Mouse (Mus musculus) embryonic facial prominence, embryonic 14.5 days (tissue): ENCODE measurements around the gene Ahsg. TPM values are rescaled to one million over a fixed set of nuclear protein-coding genes. Genes with fewer than 3 reads are reported as not detected.

Experiments used
- ATAC-seq: fragments of 200-750 bp; cut with Nextera tagmentation; 2 replicates; pipeline ENCODE4 v1.8.0; 2017; ENCODE audit warnings: low read depth, moderate number of reproducible peaks, moderate TSS enrichment
- DNase-seq: peaks from one replicate; pipeline ENCODE4 v3.0.0-alpha.2; 2015; ENCODE audit warnings: low spot score
- H3K27ac ChIP-seq: fragments of 300-500 bp; sonication (generic); replicated peaks from 2 replicates; pipeline ENCODE4 v1.5.1; 2014; ENCODE audit warnings: low read depth, mild to moderate bottlenecking, low read length, moderate library complexity
- H3K27me3 ChIP-seq: fragments of 300-500 bp; sonication (generic); replicated peaks from 2 replicates; pipeline ENCODE4 v1.6.1; 2014; ENCODE audit warnings: low read length; ENCODE audit not compliant: control insufficient read depth, insufficient read depth
- H3K36me3 ChIP-seq: fragments of 300-500 bp; sonication (generic); 2 replicates; pipeline ENCODE4 v1.6.1; 2014; ENCODE audit warnings: low read length, mixed read lengths; ENCODE audit not compliant: control insufficient read depth, insufficient read depth
- H3K4me1 ChIP-seq: fragments of 300-500 bp; sonication (generic); 2 replicates; pipeline ENCODE4 v1.6.1; 2014; ENCODE audit warnings: antibody characterized with exemption, low read length; ENCODE audit not compliant: control insufficient read depth, insufficient read depth
- H3K4me2 ChIP-seq: fragments of 300-500 bp; sonication (generic); 2 replicates; pipeline ENCODE4 v1.6.1; 2014; ENCODE audit warnings: low read depth, mild to moderate bottlenecking, low read length, moderate library complexity, mixed read lengths
- H3K4me3 ChIP-seq: fragments of 300-500 bp; sonication (generic); 2 replicates; pipeline ENCODE4 v1.5.1; 2014; ENCODE audit warnings: low read depth, mild to moderate bottlenecking, low read length
- H3K9ac ChIP-seq: fragments of 300-500 bp; sonication (generic); 2 replicates; pipeline ENCODE4 v1.6.1; 2014; ENCODE audit warnings: low read depth, mild to moderate bottlenecking, low read length, moderate library complexity, mixed read lengths
- H3K9me3 ChIP-seq: fragments of 300-500 bp; sonication (generic); 2 replicates; pipeline ENCODE4 v1.6.1; 2016; ENCODE audit warnings: low read length; ENCODE audit not compliant: control insufficient read depth
- WGBS: fragments of 180-500 bp; shearing (Covaris S2); extraction: QIAGEN DNeasy Blood & Tissue Kit; methylation state at CpG from one replicate; pipeline ENCODE4 v1.1.7; 2014; 5-methylcytosine and 5-hydroxymethylcytosine counted together
- polyA plus RNA-seq: library from polyadenylated mRNA; unstranded; fragments of >200 nt; fragmentation: Nextera tagmentation; extraction: Ambion mirVana; gene quantifications from 2 replicates; pipeline ENCODE4 v1.2.1, GENCODE M21; 2014

Ahsg gene
- polyA plus RNA-seq, 1 experiment from 2014 or later = not detected

DNA sequence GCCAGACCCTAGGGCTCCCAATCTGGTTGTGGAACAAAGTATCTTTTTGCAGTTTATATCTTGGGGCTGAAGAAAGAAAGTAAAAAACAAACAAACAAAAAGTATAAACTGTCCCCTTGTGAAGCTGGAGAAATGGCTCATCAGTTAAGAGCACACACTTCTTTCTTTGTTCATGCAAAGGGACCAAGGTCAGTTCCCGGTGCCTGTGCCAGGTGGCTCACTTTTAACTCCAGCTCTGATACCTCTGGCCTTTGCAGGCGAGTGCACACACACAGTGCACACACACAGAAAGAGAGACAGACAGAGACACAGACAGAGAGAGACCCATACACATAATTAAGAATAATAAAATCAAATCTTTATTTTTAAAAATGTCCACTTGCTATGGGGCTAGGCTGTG is 5.5 kb downstream of the Ahsg start:
- Histone ChIP-seq H3K9me3 (no peaks in the 10 kb centered on the region), H3K27me3 (no peaks in the 10 kb centered on the region), H3K9ac (no peak overlapping the region), H3K27ac (no peak overlapping the region), H3K4me3 (no peak overlapping the region), H3K4me2 (no peak overlapping the region), H3K4me1 (no peaks in the 10 kb centered on the region), H3K36me3 (no peaks in the 10 kb centered on the region)
- DNase-seq = no peak
- 72% methylated on average over 2 of the region's 2 CpGs for WGBS
- ATAC-seq = no peak

GRCm38 (mm10) chr16:22899346-22899745 is 8.3 kb downstream of the Ahsg start:
- Histone ChIP-seq H3K27me3 (no peaks in the 10 kb centered on the region), H3K4me3 (no peak overlapping the region), H3K4me1 (no peaks in the 10 kb centered on the region), H3K4me2 (no peak overlapping the region), H3K27ac (no peak overlapping the region), H3K9ac (no peak overlapping the region), H3K9me3 (no peaks in the 10 kb centered on the region), H3K36me3 (no peaks in the 10 kb centered on the region)
- WGBS = 60% methylated on average over 5 of the region's 5 CpGs
- no peak for DNase-seq
- no peak for ATAC-seq

GRCm38 (mm10) chr16:22899866-22900570 is 8.9 kb downstream of the Ahsg start:
- 82% methylated on average over 10 of the region's 10 CpGs for WGBS
- DNase-seq = no peak
- ATAC-seq = no peak
- Histone ChIP-seq H3K27ac (no peak overlapping the region), H3K4me2 (no peak overlapping the region), H3K36me3 (no peaks in the 10 kb centered on the region), H3K4me3 (no peak overlapping the region), H3K9me3 (no peaks in the 10 kb centered on the region), H3K27me3 (no peaks in the 10 kb centered on the region), H3K4me1 (no peaks in the 10 kb centered on the region), H3K9ac (no peak overlapping the region)

- H3K9me3 ChIP-seq = no peaks in the 10 kb centered on the region
- DNase-seq (no peak), ATAC-seq (no peak)
- H3K4me1 ChIP-seq = no peaks in the 10 kb centered on the region
- H3K36me3 ChIP-seq = no peaks in the 10 kb centered on the region
- WGBS = 73% methylated on average over 3 of the region's 3 CpGs
- H3K4me2 ChIP-seq = no peak overlapping the region
- H3K27ac ChIP-seq = no peak overlapping the region
- H3K4me3 ChIP-seq = no peak overlapping the region
- H3K27me3 ChIP-seq = no peaks in the 10 kb centered on the region
- no peak overlapping the region for H3K9ac ChIP-seq
Observed at GRCm38 (mm10) chr16:22901326-22901725, 10.2 kb downstream of the Ahsg start.

- ATAC-seq = no peak
- Histone ChIP-seq H3K27ac (no peak overlapping the region), H3K36me3 (no peaks in the 10 kb centered on the region), H3K9ac (no peak overlapping the region), H3K9me3 (no peaks in the 10 kb centered on the region), H3K4me2 (no peak overlapping the region), H3K4me1 (no peaks in the 10 kb centered on the region), H3K27me3 (no peaks in the 10 kb centered on the region), H3K4me3 (no peak overlapping the region)
- no peak for DNase-seq
- WGBS = 91% methylated on average over 6 of the region's 6 CpGs
Observed at GRCm38 (mm10) chr16:22909290-22909689, 18.2 kb downstream of the Ahsg start.

DNA sequence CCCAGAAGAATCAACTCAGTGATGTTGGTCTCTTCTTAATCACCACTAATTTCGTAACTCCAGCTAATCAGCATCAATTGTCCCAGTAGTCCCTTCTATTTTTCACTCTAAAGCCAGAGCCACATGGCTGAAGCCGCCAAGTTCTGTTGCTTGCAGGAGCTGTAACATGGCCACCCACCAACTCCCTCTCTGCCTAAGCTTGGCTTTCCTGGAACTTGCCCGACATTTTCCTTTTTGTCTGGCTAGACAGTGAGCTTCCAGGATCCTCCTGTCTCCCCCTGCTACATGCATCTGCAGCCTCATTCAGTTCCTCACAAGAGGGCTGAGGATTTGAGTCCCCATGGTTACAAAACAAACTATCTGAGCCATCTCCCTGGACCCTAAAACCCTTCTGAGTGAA is 20.9 kb downstream of the Ahsg start:
- no peak overlapping the region for H3K4me2 ChIP-seq
- H3K27me3 ChIP-seq = no peaks in the 10 kb centered on the region
- no peaks in the 10 kb centered on the region for H3K4me1 ChIP-seq
- no peak for DNase-seq
- no peak overlapping the region for H3K9ac ChIP-seq
- 68% methylated on average over 3 of the region's 3 CpGs for WGBS
- no peaks in the 10 kb centered on the region for H3K36me3 ChIP-seq
- ATAC-seq = no peak
- H3K4me3 ChIP-seq = no peak overlapping the region
- H3K27ac ChIP-seq = no peak overlapping the region
- H3K9me3 ChIP-seq = 0 out of 2 replicates have a peak, but pooled peaks cover 4% of the 10 kb centered on the region

DNA sequence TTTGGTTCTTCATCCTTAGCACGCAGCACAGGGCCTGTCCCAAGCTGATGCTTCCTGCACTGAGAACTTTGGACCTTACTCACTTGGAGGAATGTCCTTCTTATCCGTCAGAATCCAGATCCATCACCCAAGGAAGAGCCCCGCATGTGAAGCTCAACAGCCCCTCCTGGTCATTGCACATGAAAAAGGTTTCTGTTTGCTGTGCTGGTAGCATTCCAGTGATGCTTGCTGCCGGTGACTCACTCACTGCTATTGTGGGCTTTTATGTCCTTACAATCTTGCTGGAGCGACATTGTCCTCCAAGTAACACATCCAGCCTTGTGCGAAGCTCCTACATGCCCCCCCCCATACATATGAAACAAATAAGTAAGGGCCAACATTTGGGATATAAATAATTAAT is 21.8 kb downstream of the Ahsg start:
- DNase-seq (no peak), ATAC-seq (no peak)
- 82% methylated on average over 6 of the region's 6 CpGs for WGBS
- no peak overlapping the region for H3K4me2 ChIP-seq
- no peak overlapping the region for H3K4me3 ChIP-seq
- 0 out of 2 replicates have a peak, but pooled peaks cover 4% of the 10 kb centered on the region for H3K9me3 ChIP-seq
- no peaks in the 10 kb centered on the region for H3K4me1 ChIP-seq
- H3K27ac ChIP-seq = no peak overlapping the region
- no peaks in the 10 kb centered on the region for H3K27me3 ChIP-seq
- H3K36me3 ChIP-seq = no peaks in the 10 kb centered on the region
- H3K9ac ChIP-seq = no peak overlapping the region

- no peak overlapping the region for H3K4me3 ChIP-seq
- no peaks in the 10 kb centered on the region for H3K27me3 ChIP-seq
- ATAC-seq (no peak), DNase-seq (no peak)
- H3K9me3 ChIP-seq = 0 out of 2 replicates have a peak, but pooled peaks cover 4% of the 10 kb centered on the region
- H3K4me2 ChIP-seq = no peak overlapping the region
- no peaks in the 10 kb centered on the region for H3K4me1 ChIP-seq
- no peaks in the 10 kb centered on the region for H3K36me3 ChIP-seq
- H3K9ac ChIP-seq = no peak overlapping the region
- H3K27ac ChIP-seq = no peak overlapping the region
Observed at GRCm38 (mm10) chr16:22914276-22914675, 23.2 kb downstream of the Ahsg start.

GRCm38 (mm10) chr16:22918034-22918433 is 27.0 kb downstream of the Ahsg start, which contains the start of gene Fetub:
TSS of gene Fetub (plus strand) at chr16:22918334.
- H3K4me3 ChIP-seq = no peak within 1 kb of the TSS
- WGBS = 93% methylated on average over 5 of the region's 5 CpGs
- peak within 1 kb of the TSS; percentile 18; the same call in 1 of the 2 replicates for H3K4me2 ChIP-seq
- no peak within 1 kb of the TSS for H3K27ac ChIP-seq
- no peak within 1 kb of the TSS for H3K9ac ChIP-seq
- DNase-seq (no peak), ATAC-seq (no peak; the same call in 1 of the 2 replicates)
- H3K4me1 ChIP-seq = no peaks in the 10 kb centered on the region
- no peaks in the 10 kb centered on the region for H3K27me3 ChIP-seq
- H3K36me3 ChIP-seq = no peaks in the 10 kb centered on the region
- H3K9me3 ChIP-seq = 0 out of 2 replicates have a peak, but pooled peaks cover 4% of the 10 kb centered on the region
